Mouse (Mus musculus) intestine, embryonic 14.5 days (tissue): ENCODE measurements around the gene Shank1. TPM values are rescaled to one million over a fixed set of nuclear protein-coding genes. Genes with fewer than 3 reads are reported as not detected.

Source experiments
- ATAC-seq: fragments of 200-750 bp; cut with Nextera tagmentation; replicated peaks from 2 replicates; pipeline ENCODE4 v1.8.0; 2017; ENCODE audit warnings: low read depth, moderate number of reproducible peaks, moderate TSS enrichment, moderate library complexity; ENCODE audit not compliant: low FRiP score, low TSS enrichment
- DNase-seq: peaks from one replicate; pipeline ENCODE4 v3.0.0-alpha.2; 2018; ENCODE audit warnings: low spot score
- H3K27ac ChIP-seq: fragments of 300-500 bp; sonication (generic); 2 replicates; pipeline ENCODE4 v1.5.1; 2014; ENCODE audit warnings: low read depth, mild to moderate bottlenecking, control low read depth
- H3K27me3 ChIP-seq: fragments of 300-500 bp; sonication (generic); replicated peaks from 2 replicates; pipeline ENCODE4 v1.6.1; 2014; ENCODE audit warnings: low read length, control low read depth; ENCODE audit not compliant: control insufficient read depth, insufficient read depth
- H3K36me3 ChIP-seq: fragments of 300-500 bp; sonication (generic); 2 replicates; pipeline ENCODE4 v1.6.1; 2014; ENCODE audit warnings: low read length, control low read depth; ENCODE audit not compliant: control insufficient read depth, insufficient read depth
- H3K4me1 ChIP-seq: fragments of 300-500 bp; sonication (generic); replicated peaks from 2 replicates; pipeline ENCODE4 v1.6.1; 2014; ENCODE audit warnings: low read length, control low read depth, mixed read lengths; ENCODE audit not compliant: control insufficient read depth, insufficient read depth
- H3K4me2 ChIP-seq: fragments of 300-500 bp; sonication (generic); 2 replicates; pipeline ENCODE4 v1.6.1; 2014; ENCODE audit warnings: low read length
- H3K4me3 ChIP-seq: fragments of 300-500 bp; sonication (generic); 2 replicates; pipeline ENCODE4 v1.5.1; 2014; ENCODE audit warnings: low read depth, low read length, control low read depth, mixed read lengths
- H3K9ac ChIP-seq: fragments of 300-500 bp; sonication (generic); 2 replicates; pipeline ENCODE4 v1.6.1; 2014; ENCODE audit warnings: mild to moderate bottlenecking, low read length
- H3K9me3 ChIP-seq: fragments of 300-500 bp; sonication (generic); 2 replicates; pipeline ENCODE4 v1.6.1; 2016; ENCODE audit warnings: low read length, control low read depth; ENCODE audit not compliant: control insufficient read depth
- WGBS: fragments of 180-500 bp; shearing (Covaris S2); extraction: QIAGEN DNeasy Blood & Tissue Kit; methylation state at CpG from one replicate; pipeline ENCODE4 v1.1.7; 2014; 5-methylcytosine and 5-hydroxymethylcytosine counted together
- polyA plus RNA-seq: library from polyadenylated mRNA; unstranded; fragments of >200 nt; fragmentation: Nextera tagmentation; extraction: Ambion mirVana; gene quantifications from 2 replicates; pipeline ENCODE4 v1.2.1, GENCODE M21; 2014

Gene Shank1
- polyA plus RNA-seq, 1 experiment from 2014 or later = 3.0 TPM

GRCm38 (mm10) chr7:44405346-44406014 lies 95.4 kb downstream of the Shank1 start:
- no peaks in the 10 kb centered on the region for H3K9me3 ChIP-seq
- H3K4me1 ChIP-seq = no peaks in the 10 kb centered on the region; the same call in 1 of the 2 replicates
- ATAC-seq (peak; percentile 97), DNase-seq (peak; percentile 89)
- peak overlapping the region; percentile 32; the same call in 1 of the 2 replicates for H3K9ac ChIP-seq
- H3K36me3 ChIP-seq = no peaks in the 10 kb centered on the region
- 5% methylated on average over 27 of the region's 27 CpGs for WGBS
- H3K4me3 ChIP-seq = peak overlapping the region; percentile 35
- 0 out of 2 replicates have a peak, but pooled peaks cover 6% of the 10 kb centered on the region for H3K27me3 ChIP-seq
- H3K27ac ChIP-seq = peak overlapping the region; percentile 29; the same call in 1 of the 2 replicates
- H3K4me2 ChIP-seq = peak overlapping the region; percentile 57

GRCm38 (mm10) chr7:44406015-44406355 lies 95.9 kb downstream of the Shank1 start:
- Histone ChIP-seq H3K4me2 (no peak overlapping the region; the same call in 1 of the 2 replicates), H3K4me1 (no peaks in the 10 kb centered on the region; the same call in 1 of the 2 replicates), H3K27ac (no peak overlapping the region), H3K9ac (no peak overlapping the region), H3K27me3 (0 out of 2 replicates have a peak, but pooled peaks cover 6% of the 10 kb centered on the region), H3K9me3 (no peaks in the 10 kb centered on the region), H3K4me3 (no peak overlapping the region), H3K36me3 (no peaks in the 10 kb centered on the region)
- 2% methylated on average over 5 of the region's 5 CpGs for WGBS
- DNase-seq (no peak), ATAC-seq (peak; percentile 52; the same call in 1 of the 2 replicates)

Other genes starting within 250 kb of the Shank1 start
- gene Klk1b21, start 207.9 kb upstream of the Shank1 start, polyA plus RNA-seq = not detected in 2 replicates
- gene Klk1b22, start 197.6 kb upstream of the Shank1 start, polyA plus RNA-seq = not detected in 2 replicates
- not detected in 2 replicates for gene Klk1b16, start 173.5 kb upstream of the Shank1 start, polyA plus RNA-seq
- not detected in 2 replicates for gene Klk1b24, start 122.0 kb upstream of the Shank1 start, polyA plus RNA-seq
- not detected in 2 replicates for gene Klk1b3, start 112.1 kb upstream of the Shank1 start, polyA plus RNA-seq
- gene Klk1b4, start 102.8 kb upstream of the Shank1 start, polyA plus RNA-seq = not detected in 2 replicates
- gene Klk1b5, start 94.3 kb upstream of the Shank1 start, polyA plus RNA-seq = not detected in 2 replicates
- gene Klk1, start 84.9 kb upstream of the Shank1 start, polyA plus RNA-seq = 0.39 and 1.8 TPM in 2 replicates
- gene Gm36864, start 74.1 kb upstream of the Shank1 start, polyA plus RNA-seq = not detected in 2 replicates
- 1.1 and 1.6 TPM in 2 replicates for gene 1700028J19Rik, start 63.6 kb upstream of the Shank1 start, polyA plus RNA-seq
- 124 and 129 TPM in 2 replicates for gene 2410002F23Rik, start 63.5 kb upstream of the Shank1 start, polyA plus RNA-seq
- not detected in 2 replicates for gene Acp4, start 52.9 kb upstream of the Shank1 start, polyA plus RNA-seq
- not detected in 2 replicates for gene Gm15517, start 48.8 kb upstream of the Shank1 start, polyA plus RNA-seq
- gene Clec11a, start 3.4 kb upstream of the Shank1 start, polyA plus RNA-seq = 5.4 and 6.3 TPM in 2 replicates
- 1.6 and 1.7 TPM in 2 replicates for gene Syt3, start 73.8 kb downstream of the Shank1 start, polyA plus RNA-seq
- 1.5 and 1.6 TPM in 2 replicates for gene 1700008O03Rik, start 75.6 kb downstream of the Shank1 start, polyA plus RNA-seq
- 1.3 TPM in 2 replicates for gene Lrrc4b, start 118.8 kb downstream of the Shank1 start, polyA plus RNA-seq
- gene Aspdh, start 155.1 kb downstream of the Shank1 start, polyA plus RNA-seq = 0.65 TPM in 1 of 2 replicates, not detected in the other
- 72.1 and 77.0 TPM in 2 replicates for gene Josd2, start 157.7 kb downstream of the Shank1 start, polyA plus RNA-seq
- gene Emc10, start 186.3 kb downstream of the Shank1 start, polyA plus RNA-seq = 107 and 116 TPM in 2 replicates
- 10.2 and 11.5 TPM in 2 replicates for gene Fam71e1, start 186.3 kb downstream of the Shank1 start, polyA plus RNA-seq
- gene Mybpc2, start 214.4 kb downstream of the Shank1 start, polyA plus RNA-seq = 0.28 and 0.32 TPM in 2 replicates
- gene Spib, start 221.8 kb downstream of the Shank1 start, polyA plus RNA-seq = 0.12 and 0.20 TPM in 2 replicates
- gene Pold1, start 238.6 kb downstream of the Shank1 start, polyA plus RNA-seq = 74.7 and 75.2 TPM in 2 replicates
- 69.4 and 70.6 TPM in 2 replicates for gene Nr1h2, start 243.7 kb downstream of the Shank1 start, polyA plus RNA-seq